Mouse (Mus musculus): ENCODE measurements at regions not wholly inside any gene's neighbourhood (a gene's known extent, or its start where the extent isn't known, plus 50 kb on each side); places are given as distances from the start of the nearest gene placed in this dataset.

DNA sequence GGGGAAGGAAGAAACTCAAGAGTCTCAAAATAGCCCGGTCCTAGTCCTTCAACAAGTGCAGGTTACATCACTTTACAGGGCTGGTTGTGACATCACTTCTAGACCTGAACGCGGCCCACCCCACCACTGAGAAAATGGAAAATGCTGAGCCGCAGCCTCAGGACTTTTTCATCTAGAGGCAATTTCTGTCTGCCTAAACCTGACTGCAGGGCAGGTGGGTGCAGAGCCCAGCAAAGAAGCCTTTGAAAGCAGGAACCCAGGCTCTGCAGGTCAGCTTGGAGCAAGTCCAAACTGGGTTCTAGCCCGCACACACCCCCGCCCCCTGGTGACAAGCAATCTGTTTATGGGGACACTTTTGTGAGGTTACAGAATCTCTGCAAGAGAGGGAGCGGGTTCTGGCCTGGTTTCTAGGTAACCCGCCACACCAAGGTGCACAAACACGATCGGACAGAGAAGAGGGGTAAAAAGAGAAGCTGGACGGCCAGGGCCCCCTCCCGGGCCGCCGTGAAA is 96.7 kb downstream of the Tmco5 start:
- H3K36me3 ChIP-seq (ENCODE audit: control insufficient read depth, insufficient read depth, low read length), result no peaks in the 10 kb centered on the region
- H3K27me3 ChIP-seq (ENCODE audit: control insufficient read depth, insufficient read depth, low read length), result peaks cover 3% of the 10 kb centered on the region
- peak overlapping the region; percentile 77 for H3K27ac ChIP-seq (ENCODE audit: control insufficient read depth, insufficient read depth, low read depth, low read length)
- peaks cover 16% of the 10 kb centered on the region for H3K4me1 ChIP-seq (ENCODE audit: control insufficient read depth, insufficient read depth, low read length)
- peak overlapping the region; percentile 85 for H3K4me3 ChIP-seq (ENCODE audit: control insufficient read depth, low read depth, low read length)
- TF ChIP-seq CTCF (IDR thresholded peaks at IDR 0.05; ENCODE audit: control insufficient read depth, insufficient read depth, insufficient replicate concordance, low read depth, low read length) (no peak), POLR2A (IDR thresholded peaks at IDR 0.05; ENCODE audit: control insufficient read depth, low read depth, low read length) (no peak)

- Histone ChIP-seq H3K27ac (ENCODE audit: control insufficient read depth, insufficient read depth, low read depth, low read length) (peak overlapping the region; percentile 77), H3K27me3 (ENCODE audit: control insufficient read depth, insufficient read depth, low read length) (peaks cover 3% of the 10 kb centered on the region), H3K36me3 (ENCODE audit: control insufficient read depth, insufficient read depth, low read length) (no peaks in the 10 kb centered on the region), H3K4me1 (ENCODE audit: control insufficient read depth, insufficient read depth, low read length) (peaks cover 16% of the 10 kb centered on the region), H3K4me3 (ENCODE audit: control insufficient read depth, low read depth, low read length) (peak overlapping the region; percentile 85)
- TF ChIP-seq POLR2A (IDR thresholded peaks at IDR 0.05; ENCODE audit: control insufficient read depth, low read depth, low read length) (no peak; the same call in 1 of the 2 replicates), CTCF (IDR thresholded peaks at IDR 0.05; ENCODE audit: control insufficient read depth, insufficient read depth, insufficient replicate concordance, low read depth, low read length) (no peak)
These were observed 97.3 kb downstream of the Tmco5 start for GRCm38 (mm10) chr2:116975601-116976431.

DNA sequence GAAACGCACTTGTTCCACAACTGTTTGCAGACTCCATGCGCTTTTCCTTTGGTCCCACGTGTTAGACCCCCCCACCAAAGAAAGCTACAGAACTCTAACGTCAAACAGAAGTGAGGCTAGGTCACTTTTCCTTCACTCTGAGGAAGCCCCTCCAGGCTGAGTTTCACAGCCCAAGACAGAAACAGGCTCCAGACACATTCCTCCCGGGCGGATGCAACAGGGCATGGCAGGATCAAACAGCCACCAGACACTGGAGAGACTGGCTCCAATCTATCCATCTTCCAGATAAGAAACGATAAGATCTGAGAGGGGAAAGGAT is 97.9 kb downstream of the Tmco5 start:
- Histone ChIP-seq H3K27me3 (ENCODE audit: control insufficient read depth, insufficient read depth, low read length) (peaks cover 3% of the 10 kb centered on the region), H3K27ac (ENCODE audit: control insufficient read depth, insufficient read depth, low read depth, low read length) (no peak overlapping the region), H3K4me1 (ENCODE audit: control insufficient read depth, insufficient read depth, low read length) (peaks cover 16% of the 10 kb centered on the region), H3K36me3 (ENCODE audit: control insufficient read depth, insufficient read depth, low read length) (no peaks in the 10 kb centered on the region), H3K4me3 (ENCODE audit: control insufficient read depth, low read depth, low read length) (peak overlapping the region; percentile 12; the same call in 1 of the 2 replicates)
- TF ChIP-seq POLR2A (IDR thresholded peaks at IDR 0.05; ENCODE audit: control insufficient read depth, low read depth, low read length), result no peak

DNA sequence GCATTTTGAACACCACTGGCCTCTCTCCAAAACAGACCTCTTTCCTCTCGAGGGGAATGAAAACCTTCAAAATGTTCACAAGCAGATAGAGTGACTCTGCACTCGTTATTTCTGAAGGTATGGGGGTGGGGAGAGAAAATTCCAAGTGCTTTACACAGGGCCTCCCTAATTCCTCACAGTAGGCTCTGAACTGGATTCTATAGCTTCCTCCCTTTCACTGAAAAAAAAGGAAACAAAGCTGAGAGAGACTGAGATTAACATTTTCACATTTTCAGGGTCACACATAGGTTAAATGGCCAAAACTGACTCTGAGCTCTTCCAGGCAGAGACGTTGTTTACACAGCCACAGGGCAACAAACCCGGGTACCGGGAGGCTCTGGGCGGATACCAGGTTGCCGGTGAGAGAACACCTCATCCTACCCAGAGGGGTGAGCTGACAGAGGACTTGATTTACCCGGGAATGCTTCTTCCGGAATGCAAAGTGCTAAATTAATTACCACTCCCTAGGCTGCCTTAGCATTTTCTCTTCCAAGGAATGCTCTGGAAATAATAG is 98.5 kb downstream of the Tmco5 start:
- Histone ChIP-seq H3K4me3 (ENCODE audit: control insufficient read depth, low read depth, low read length) (no peak overlapping the region), H3K36me3 (ENCODE audit: control insufficient read depth, insufficient read depth, low read length) (no peaks in the 10 kb centered on the region), H3K4me1 (ENCODE audit: control insufficient read depth, insufficient read depth, low read length) (peaks cover 16% of the 10 kb centered on the region), H3K27ac (ENCODE audit: control insufficient read depth, insufficient read depth, low read depth, low read length) (no peak overlapping the region), H3K27me3 (ENCODE audit: control insufficient read depth, insufficient read depth, low read length) (peaks cover 3% of the 10 kb centered on the region)
- TF ChIP-seq POLR2A (IDR thresholded peaks at IDR 0.05; ENCODE audit: control insufficient read depth, low read depth, low read length), result no peak
- TF ChIP-seq CTCF (IDR thresholded peaks at IDR 0.05; ENCODE audit: control insufficient read depth, insufficient read depth, insufficient replicate concordance, low read depth, low read length), result no peak

DNA sequence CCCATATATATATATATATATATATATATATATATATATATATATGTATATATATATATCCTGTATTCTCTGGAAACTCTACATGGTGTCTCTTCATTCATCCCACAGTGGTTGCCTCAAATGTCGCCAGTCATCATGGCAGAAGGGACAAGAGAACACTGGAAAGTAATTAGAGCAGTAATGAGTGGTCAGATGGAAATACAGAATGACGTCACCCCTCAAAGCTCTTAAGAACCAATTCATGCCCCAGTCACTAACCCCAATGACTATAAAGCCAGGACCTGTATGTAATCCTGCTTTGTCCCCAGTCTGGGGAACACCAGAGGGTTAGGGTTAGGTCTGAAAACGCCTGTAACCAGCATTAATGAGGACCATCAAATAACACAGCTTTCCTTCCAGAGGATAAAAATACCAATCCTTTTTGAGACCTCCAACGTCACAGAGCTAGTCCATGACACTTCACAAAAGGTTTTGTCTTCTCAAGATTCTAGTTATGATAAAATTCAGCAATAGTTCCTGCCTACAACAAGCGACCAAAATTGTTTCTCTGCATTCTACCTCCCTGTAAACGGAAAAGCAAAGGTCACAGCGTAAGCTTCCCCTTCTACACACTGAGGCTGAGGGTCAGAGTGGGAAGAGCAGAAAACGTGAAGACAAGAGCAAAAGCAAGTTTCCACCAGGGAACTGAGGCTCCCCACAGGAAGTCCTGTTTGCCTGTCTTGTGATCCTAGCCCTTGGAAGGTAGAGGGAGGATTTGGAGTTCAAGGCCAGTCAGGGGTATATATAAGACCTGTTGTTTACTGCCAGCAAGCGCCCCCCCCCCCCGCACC is 99.5 kb downstream of the Tmco5 start:
- Histone ChIP-seq H3K27ac (ENCODE audit: control insufficient read depth, insufficient read depth, low read depth, low read length) (no peak overlapping the region), H3K4me1 (ENCODE audit: control insufficient read depth, insufficient read depth, low read length) (peaks cover 16% of the 10 kb centered on the region), H3K4me3 (ENCODE audit: control insufficient read depth, low read depth, low read length) (no peak overlapping the region), H3K27me3 (ENCODE audit: control insufficient read depth, insufficient read depth, low read length) (peaks cover 3% of the 10 kb centered on the region), H3K36me3 (ENCODE audit: control insufficient read depth, insufficient read depth, low read length) (no peaks in the 10 kb centered on the region)
- TF ChIP-seq POLR2A (IDR thresholded peaks at IDR 0.05; ENCODE audit: control insufficient read depth, low read depth, low read length), result no peak

DNA sequence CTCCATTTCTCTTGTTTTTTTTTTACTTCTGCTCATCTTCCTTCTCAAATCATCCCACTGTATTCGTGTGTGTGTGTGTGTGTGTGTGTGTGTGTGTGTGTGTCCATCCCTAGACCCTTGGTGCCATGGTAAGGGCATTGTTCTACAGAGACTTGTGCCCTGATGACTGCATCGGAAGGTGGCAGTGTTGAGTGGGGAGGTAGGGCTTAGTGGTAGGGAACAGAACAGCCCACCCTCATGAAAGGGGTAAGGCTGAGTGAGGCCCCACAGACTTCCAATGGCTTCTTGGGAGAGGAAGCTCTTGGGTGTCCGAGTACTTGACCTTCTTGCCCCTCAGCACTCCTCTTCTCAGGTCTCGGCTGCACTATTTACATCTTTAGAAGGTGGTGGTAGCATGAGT is 100.3 kb downstream of the Tmco5 start:
- no peak overlapping the region for H3K4me3 ChIP-seq (ENCODE audit: control insufficient read depth, low read depth, low read length)
- peaks cover 3% of the 10 kb centered on the region for H3K27me3 ChIP-seq (ENCODE audit: control insufficient read depth, insufficient read depth, low read length)
- peaks cover 16% of the 10 kb centered on the region for H3K4me1 ChIP-seq (ENCODE audit: control insufficient read depth, insufficient read depth, low read length)
- no peaks in the 10 kb centered on the region for H3K36me3 ChIP-seq (ENCODE audit: control insufficient read depth, insufficient read depth, low read length)
- no peak for TF ChIP-seq CTCF (IDR thresholded peaks at IDR 0.05; ENCODE audit: control insufficient read depth, insufficient read depth, insufficient replicate concordance, low read depth, low read length)
- TF ChIP-seq POLR2A (IDR thresholded peaks at IDR 0.05; ENCODE audit: control insufficient read depth, low read depth, low read length), result no peak
- H3K27ac ChIP-seq (ENCODE audit: control insufficient read depth, insufficient read depth, low read depth, low read length), result no peak overlapping the region
